Mouse (Mus musculus) CH12F3 (cell line): Measurements from ENCODE around the gene Sugp1.
"Not testable (repeated sequence)": the region's sequence is repeated elsewhere in the genome, so short reads cannot be mapped to it uniquely, and the experiment has no call there.

Experiments
- in situ Hi-C: fragments of 300-500 bp; cut with MboI; formaldehyde crosslinking; loops from 2 replicates; pipeline ENCODE4 v1.14.3; 2020; ENCODE audit warnings: low sequenced_read_pairs

The Sugp1 gene

GRCm38 (mm10) chr8:70042583-70043455 lies at the start of gene Sugp1, which contains the start of gene Mau2:
Gene Sugp1 (plus strand): TSS chr8:70042813.
Gene Mau2 (minus strand): TSS chr8:70042734.
- in situ Hi-C loops: no loop called here

- in situ Hi-C loops: no loop called here
Measured at GRCm38 (mm10) chr8:69995422-69995775, 47.2 kb upstream of the Sugp1 start.

- in situ Hi-C loops: no loop called here
Measured at GRCm38 (mm10) chr8:69995776-69996588, 46.6 kb upstream of the Sugp1 start, which contains the start of gene Gatad2a. Gene Gatad2a (minus strand): TSS chr8:69996384.

- in situ Hi-C loops: no loop called here
Measured at GRCm38 (mm10) chr8:69996589-69997285, 45.9 kb upstream of the Sugp1 start.

GRCm38 (mm10) chr8:69998706-69999105 lies 43.9 kb upstream of the Sugp1 start:
- in situ Hi-C loops: no loop called here

GRCm38 (mm10) chr8:69999236-69999635 lies 43.4 kb upstream of the Sugp1 start:
- in situ Hi-C loops: no loop called here

GRCm38 (mm10) chr8:70000226-70000625 lies 42.4 kb upstream of the Sugp1 start:
- in situ Hi-C loops: loop anchor here (5.0 kb wide), 1 partner anchor 83 kb away; no protein-coding TSS in a partner anchor

GRCm38 (mm10) chr8:70001176-70001891 lies 41.3 kb upstream of the Sugp1 start:
- in situ Hi-C loops: loop anchor here (5.0 kb wide), 1 partner anchor 84 kb away; no protein-coding TSS in a partner anchor

- in situ Hi-C loops: loop anchor here (5.0 kb wide), 1 partner anchor 85 kb away; no protein-coding TSS in a partner anchor
Measured at GRCm38 (mm10) chr8:70001892-70002191, 40.8 kb upstream of the Sugp1 start.

GRCm38 (mm10) chr8:70003204-70003657 lies 39.4 kb upstream of the Sugp1 start:
- in situ Hi-C loops: loop anchor here (5.0 kb wide), 1 partner anchor 86 kb away; no protein-coding TSS in a partner anchor

GRCm38 (mm10) chr8:70004345-70004744 lies 38.3 kb upstream of the Sugp1 start:
- in situ Hi-C loops: loop anchor here (5.0 kb wide), 1 partner anchor 87 kb away; no protein-coding TSS in a partner anchor

- in situ Hi-C loops: no loop called here
Measured at GRCm38 (mm10) chr8:70005178-70005577, 37.4 kb upstream of the Sugp1 start.

- in situ Hi-C loops: not testable (repeated sequence)
Measured at GRCm38 (mm10) chr8:70010796-70011195, 31.8 kb upstream of the Sugp1 start.

- in situ Hi-C loops: no loop called here
Measured at GRCm38 (mm10) chr8:70012350-70012749, 30.3 kb upstream of the Sugp1 start.

GRCm38 (mm10) chr8:70012763-70013162 lies 29.9 kb upstream of the Sugp1 start:
- in situ Hi-C loops: no loop called here

- in situ Hi-C loops: no loop called here
Measured at GRCm38 (mm10) chr8:70015017-70015416, 27.6 kb upstream of the Sugp1 start.

- in situ Hi-C loops: no loop called here
Measured at GRCm38 (mm10) chr8:70023596-70023995, 19.0 kb upstream of the Sugp1 start.

GRCm38 (mm10) chr8:70026151-70026550 lies 16.5 kb upstream of the Sugp1 start:
- in situ Hi-C loops: no loop called here

- in situ Hi-C loops: no loop called here
Measured at GRCm38 (mm10) chr8:70030255-70030654, 12.4 kb upstream of the Sugp1 start.

GRCm38 (mm10) chr8:70037994-70038393 lies 4.6 kb upstream of the Sugp1 start:
- in situ Hi-C loops: no loop called here
